Mouse (Mus musculus): ENCODE data around the gene Gorab. TPM values are rescaled to one million over a fixed set of nuclear protein-coding genes. Genes with fewer than 3 reads are reported as not detected.

Gorab gene
- 1.6 and 2.4 TPM in 2 replicates for polyA plus RNA-seq (2012; rRNA removed)

DNA sequence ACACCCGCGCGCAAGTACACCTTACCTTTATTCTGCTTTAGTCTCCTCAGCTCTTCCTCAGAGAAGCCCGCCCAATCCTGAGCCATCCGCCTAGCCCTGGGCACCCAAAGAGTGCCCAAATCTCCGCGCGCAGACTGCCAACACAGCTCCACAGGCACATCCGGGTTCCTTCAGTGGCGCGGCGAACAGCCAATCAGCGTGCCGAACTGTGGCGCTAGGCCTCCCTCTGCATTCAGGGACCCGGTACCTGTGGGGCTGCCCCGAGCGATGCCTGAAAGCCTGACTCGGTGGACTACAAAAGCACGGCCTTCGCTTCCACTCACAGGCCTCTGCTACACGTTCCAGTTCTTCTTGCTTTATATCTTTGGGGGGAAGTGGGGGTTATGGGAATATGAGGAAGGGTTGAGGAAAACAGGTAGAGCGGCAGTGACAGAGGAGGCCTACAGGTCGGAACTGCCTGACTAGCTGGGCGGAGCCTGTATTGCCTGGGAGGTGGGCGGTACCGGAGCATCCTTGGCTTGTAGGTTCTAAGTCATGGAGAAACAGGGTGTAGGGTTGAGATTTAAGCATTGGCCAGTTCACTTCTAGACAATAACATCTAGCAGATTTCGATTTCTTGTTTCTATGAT is at the start of gene Gorab:
Gene Gorab (minus strand): TSS at position 172 of the 629 bp plus-strand sequence.
- H3K27me3 ChIP-seq (replicated peaks; ENCODE audit: control insufficient read depth, insufficient read depth, low read length): no peaks in the 10 kb centered on the region

GRCm38 (mm10) chr1:163443832-163444231 is 40.4 kb upstream of the Gorab start:
- TF ChIP-seq CTCF (conservative IDR thresholded peaks at IDR 0.05; ENCODE audit: insufficient read depth, insufficient read length, low read depth, low read length): no peak
- no peak for TF ChIP-seq POLR2A (IDR thresholded peaks at IDR 0.05; ENCODE audit: low read depth, low read length)
- Histone ChIP-seq H3K4me1 (ENCODE audit: control insufficient read depth, insufficient read depth, low read length) (0 out of 2 replicates have a peak, but pooled peaks cover 3% of the 10 kb centered on the region), H3K27ac (ENCODE audit: insufficient read depth, low read depth, low read length) (no peak overlapping the region), H3K36me3 (ENCODE audit: control insufficient read depth, insufficient read depth, low read length) (no peaks in the 10 kb centered on the region), H3K4me3 (ENCODE audit: insufficient read depth, low read depth, low read length) (no peak overlapping the region), H3K27me3 (replicated peaks; ENCODE audit: control insufficient read depth, insufficient read depth, low read length) (no peaks in the 10 kb centered on the region)
- DNase-seq: peak; percentile 49
- 11% methylated on average over 3 of the region's 3 CpGs for WGBS

More for the DNA sequence above, at the start of gene Gorab:
- TF ChIP-seq CTCF (conservative IDR thresholded peaks at IDR 0.05; ENCODE audit: insufficient read depth, insufficient read length, low read depth, low read length) (no peak), POLR2A (IDR thresholded peaks at IDR 0.05; ENCODE audit: low read depth, low read length) (no peak)
- Histone ChIP-seq H3K4me3 (ENCODE audit: insufficient read depth, low read depth, low read length) (peak within 1 kb of the TSS; percentile 72), H3K4me1 (ENCODE audit: control insufficient read depth, insufficient read depth, low read length) (no peaks in the 10 kb centered on the region), H3K36me3 (ENCODE audit: control insufficient read depth, insufficient read depth, low read length) (no peaks in the 10 kb centered on the region), H3K27ac (ENCODE audit: insufficient read depth, low read depth, low read length) (peak within 1 kb of the TSS; percentile 93)
- under 1% methylated on average over 28 of the region's 28 CpGs for WGBS
- DNase-seq: peak; percentile 97

GRCm38 (mm10) chr1:163439002-163439401 is 35.5 kb upstream of the Gorab start:
- no peaks in the 10 kb centered on the region for H3K27me3 ChIP-seq (replicated peaks; ENCODE audit: control insufficient read depth, insufficient read depth, low read length)
- no peaks in the 10 kb centered on the region for H3K36me3 ChIP-seq (ENCODE audit: control insufficient read depth, insufficient read depth, low read length)
- 87% methylated on average over 2 of the region's 2 CpGs for WGBS
- 0 out of 2 replicates have a peak, but pooled peaks cover 2% of the 10 kb centered on the region for H3K4me1 ChIP-seq (ENCODE audit: control insufficient read depth, insufficient read depth, low read length)
- TF ChIP-seq CTCF (conservative IDR thresholded peaks at IDR 0.05; ENCODE audit: insufficient read depth, insufficient read length, low read depth, low read length) (no peak), POLR2A (IDR thresholded peaks at IDR 0.05; ENCODE audit: low read depth, low read length) (no peak)
- DNase-seq: no peak
- H3K4me3 ChIP-seq (ENCODE audit: insufficient read depth, low read depth, low read length): no peak overlapping the region
- H3K27ac ChIP-seq (ENCODE audit: insufficient read depth, low read depth, low read length): no peak overlapping the region

- Histone ChIP-seq H3K27ac (ENCODE audit: insufficient read depth, low read depth, low read length) (no peak overlapping the region), H3K4me1 (ENCODE audit: control insufficient read depth, insufficient read depth, low read length) (no peaks in the 10 kb centered on the region), H3K36me3 (ENCODE audit: control insufficient read depth, insufficient read depth, low read length) (no peaks in the 10 kb centered on the region), H3K27me3 (replicated peaks; ENCODE audit: control insufficient read depth, insufficient read depth, low read length) (no peaks in the 10 kb centered on the region), H3K4me3 (ENCODE audit: insufficient read depth, low read depth, low read length) (no peak overlapping the region)
- DNase-seq: no peak
- TF ChIP-seq CTCF (conservative IDR thresholded peaks at IDR 0.05; ENCODE audit: insufficient read depth, insufficient read length, low read depth, low read length): no peak
- TF ChIP-seq POLR2A (IDR thresholded peaks at IDR 0.05; ENCODE audit: low read depth, low read length): no peak
- WGBS: 48% methylated on average over 8 of the region's 8 CpGs
These were observed 20.1 kb upstream of the Gorab start for GRCm38 (mm10) chr1:163423467-163424014.

DNA sequence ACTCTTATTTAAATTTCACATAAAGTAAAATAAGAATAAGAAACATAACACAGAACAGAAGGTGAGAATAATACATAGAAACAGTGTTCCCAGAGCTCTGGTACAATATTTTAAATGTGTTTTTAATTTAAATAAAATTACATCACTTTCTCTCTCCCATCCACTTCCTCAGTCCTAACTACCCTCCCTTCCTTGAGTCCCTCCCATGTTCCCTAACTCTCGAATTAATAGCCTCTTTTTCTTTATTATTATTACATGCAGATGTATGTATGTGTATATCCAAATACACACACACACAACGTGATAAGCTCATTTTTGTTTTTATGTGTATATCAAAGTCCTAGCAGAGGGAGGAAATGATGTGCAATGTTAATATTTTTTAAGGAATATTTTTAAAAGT is 13.7 kb upstream of the Gorab start:
- no peak for TF ChIP-seq POLR2A (IDR thresholded peaks at IDR 0.05; ENCODE audit: low read depth, low read length)
- no peak for TF ChIP-seq CTCF (conservative IDR thresholded peaks at IDR 0.05; ENCODE audit: insufficient read depth, insufficient read length, low read depth, low read length)
- no peaks in the 10 kb centered on the region for H3K27me3 ChIP-seq (replicated peaks; ENCODE audit: control insufficient read depth, insufficient read depth, low read length)
- no peak overlapping the region for H3K4me3 ChIP-seq (ENCODE audit: insufficient read depth, low read depth, low read length)
- WGBS: 71% methylated on average over 2 of the region's 2 CpGs
- no peaks in the 10 kb centered on the region for H3K36me3 ChIP-seq (ENCODE audit: control insufficient read depth, insufficient read depth, low read length)
- no peak overlapping the region for H3K27ac ChIP-seq (ENCODE audit: insufficient read depth, low read depth, low read length)
- H3K4me1 ChIP-seq (ENCODE audit: control insufficient read depth, insufficient read depth, low read length): no peaks in the 10 kb centered on the region
- no peak for DNase-seq

- WGBS: 61% methylated on average over 2 of the region's 2 CpGs
- Histone ChIP-seq H3K4me1 (ENCODE audit: control insufficient read depth, insufficient read depth, low read length) (no peaks in the 10 kb centered on the region), H3K4me3 (ENCODE audit: insufficient read depth, low read depth, low read length) (no peak overlapping the region), H3K36me3 (ENCODE audit: control insufficient read depth, insufficient read depth, low read length) (no peaks in the 10 kb centered on the region), H3K27ac (ENCODE audit: insufficient read depth, low read depth, low read length) (no peak overlapping the region), H3K27me3 (replicated peaks; ENCODE audit: control insufficient read depth, insufficient read depth, low read length) (no peaks in the 10 kb centered on the region)
- TF ChIP-seq CTCF (conservative IDR thresholded peaks at IDR 0.05; ENCODE audit: insufficient read depth, insufficient read length, low read depth, low read length) (no peak), POLR2A (IDR thresholded peaks at IDR 0.05; ENCODE audit: low read depth, low read length) (no peak)
- no peak for DNase-seq
These were observed 10.7 kb upstream of the Gorab start for GRCm38 (mm10) chr1:163414200-163414599.

DNA sequence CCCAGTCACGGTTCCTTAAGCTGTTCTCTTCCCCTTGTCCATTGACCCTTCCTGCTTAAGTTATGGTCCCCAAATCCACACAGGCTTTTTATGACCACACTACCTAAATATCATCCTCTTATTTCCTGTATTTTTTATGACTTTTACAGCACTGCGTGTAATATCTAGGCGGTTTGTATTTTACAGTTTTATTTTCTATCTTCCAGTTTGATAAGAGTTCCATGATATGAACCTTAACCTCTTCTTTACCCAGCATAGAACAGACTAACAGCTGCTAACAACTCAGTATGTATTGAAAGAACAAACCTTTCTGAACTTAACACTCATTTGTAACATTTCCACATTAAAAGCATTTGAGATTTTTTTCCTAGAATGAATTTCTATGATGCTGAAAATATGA is 2.7 kb upstream of the Gorab start:
- 55% methylated on average over 3 of the region's 3 CpGs for WGBS
- no peaks in the 10 kb centered on the region for H3K36me3 ChIP-seq (ENCODE audit: control insufficient read depth, insufficient read depth, low read length)
- no peak overlapping the region for H3K4me3 ChIP-seq (ENCODE audit: insufficient read depth, low read depth, low read length)
- H3K4me1 ChIP-seq (ENCODE audit: control insufficient read depth, insufficient read depth, low read length): no peaks in the 10 kb centered on the region
- H3K27ac ChIP-seq (ENCODE audit: insufficient read depth, low read depth, low read length): no peak overlapping the region
- TF ChIP-seq POLR2A (IDR thresholded peaks at IDR 0.05; ENCODE audit: low read depth, low read length) (no peak), CTCF (conservative IDR thresholded peaks at IDR 0.05; ENCODE audit: insufficient read depth, insufficient read length, low read depth, low read length) (no peak)
- no peaks in the 10 kb centered on the region for H3K27me3 ChIP-seq (replicated peaks; ENCODE audit: control insufficient read depth, insufficient read depth, low read length)
- DNase-seq: no peak
